Mouse (Mus musculus) heart, embryonic 16.5 days (tissue): ENCODE measurements around the gene Zfp872. TPM values are rescaled to one million over a fixed set of nuclear protein-coding genes. Genes with fewer than 3 reads are reported as not detected.

Experiments used
- ATAC-seq: fragments of 200-750 bp; cut with Nextera tagmentation; replicated peaks from 2 replicates; pipeline ENCODE4 v1.8.0; 2017; ENCODE audit warnings: moderate number of reproducible peaks; ENCODE audit not compliant: insufficient read depth, low FRiP score; ENCODE audit errors: extremely low read depth
- H3K27ac ChIP-seq: fragments of 300-500 bp; sonication (generic); 2 replicates; pipeline ENCODE4 v1.5.1; 2014; ENCODE audit warnings: mild to moderate bottlenecking, low read length, control low read depth, moderate library complexity
- H3K27me3 ChIP-seq: fragments of 300-500 bp; sonication (generic); 2 replicates; pipeline ENCODE4 v1.6.1; 2014; ENCODE audit warnings: low read length, mixed read lengths; ENCODE audit not compliant: control insufficient read depth, insufficient read depth
- H3K36me3 ChIP-seq: fragments of 300-500 bp; sonication (generic); 2 replicates; pipeline ENCODE4 v1.6.1; 2014; ENCODE audit not compliant: control insufficient read depth, insufficient read depth
- H3K4me1 ChIP-seq: fragments of 300-500 bp; sonication (generic); 2 replicates; pipeline ENCODE4 v1.6.1; 2014; ENCODE audit warnings: low read length, mixed read lengths; ENCODE audit not compliant: control insufficient read depth, insufficient read depth
- H3K4me2 ChIP-seq: fragments of 300-500 bp; sonication (generic); 2 replicates; pipeline ENCODE4 v1.6.1; 2014; ENCODE audit warnings: low read depth, mild to moderate bottlenecking, control low read depth, low read length
- H3K4me3 ChIP-seq: fragments of 300-500 bp; sonication (generic); 2 replicates; pipeline ENCODE4 v1.5.1; 2014; ENCODE audit warnings: mild to moderate bottlenecking, control low read depth, low read length
- H3K9ac ChIP-seq: fragments of 300-500 bp; sonication (generic); 2 replicates; pipeline ENCODE4 v1.6.1; 2014; ENCODE audit warnings: low read length, control low read depth
- H3K9me3 ChIP-seq: fragments of 300-500 bp; sonication (generic); replicated peaks from 2 replicates; pipeline ENCODE4 v1.6.1; 2016; ENCODE audit warnings: low read length; ENCODE audit not compliant: control insufficient read depth
- WGBS: fragments of 180-500 bp; shearing (Covaris S2); extraction: QIAGEN DNeasy Blood & Tissue Kit; methylation state at CpG from one replicate; pipeline ENCODE4 v1.1.7; 2014; 5-methylcytosine and 5-hydroxymethylcytosine counted together
- polyA plus RNA-seq: library from polyadenylated mRNA; unstranded; fragments of >200 nt; fragmentation: Nextera tagmentation; extraction: Ambion mirVana; gene quantifications from 2 replicates; pipeline ENCODE4 v1.2.1, GENCODE M21; 2015

Gene Zfp872
- polyA plus RNA-seq, 1 experiment from 2014 or later = 0.26 TPM

- Histone ChIP-seq H3K27ac (no peak overlapping the region), H3K27me3 (no peaks in the 10 kb centered on the region), H3K36me3 (no peaks in the 10 kb centered on the region), H3K4me1 (peaks cover 17% of the 10 kb centered on the region), H3K4me2 (no peak overlapping the region), H3K4me3 (no peak overlapping the region), H3K9me3 (peaks cover 5% of the 10 kb centered on the region; the same call in 1 of the 2 replicates), H3K9ac (no peak overlapping the region)
- WGBS = 93% methylated on average over 3 of the region's 3 CpGs
- no peak for ATAC-seq
Observed at GRCm38 (mm10) chr9:22153810-22154209, 34.1 kb upstream of the Zfp872 start.

DNA sequence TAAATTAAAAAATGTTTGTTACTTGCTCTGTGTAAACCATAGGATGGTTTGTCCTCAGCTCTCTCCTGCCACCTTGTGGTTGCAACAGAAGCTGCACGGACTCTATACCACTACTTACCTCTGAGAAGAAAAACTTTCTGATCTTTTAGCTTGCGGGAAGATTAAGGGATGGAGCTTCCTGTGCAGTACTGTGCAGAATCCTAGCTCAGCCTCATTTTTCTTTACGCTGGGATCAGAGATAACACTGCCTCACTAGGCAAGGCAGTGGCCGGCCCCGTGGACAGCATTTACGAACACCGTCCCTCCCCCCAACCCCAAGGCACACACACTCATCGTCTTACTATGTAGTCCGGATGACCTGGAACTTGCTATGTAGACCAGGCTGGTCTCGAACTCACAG, 32.3 kb upstream of the Zfp872 start:
- ATAC-seq = peak; percentile 7; the same call in 1 of the 2 replicates
- H3K4me3 ChIP-seq = peak overlapping the region; percentile 29
- H3K9ac ChIP-seq = peak overlapping the region; percentile 67
- H3K27ac ChIP-seq = 0 out of 2 replicates have a peak overlapping the region, but pooled peaks have one; percentile 47
- 14% methylated on average over 10 of the region's 10 CpGs for WGBS
- H3K4me2 ChIP-seq = peak overlapping the region; percentile 65
- H3K9me3 ChIP-seq = peaks cover 5% of the 10 kb centered on the region; the same call in 1 of the 2 replicates
- no peaks in the 10 kb centered on the region for H3K27me3 ChIP-seq
- peaks cover 17% of the 10 kb centered on the region for H3K4me1 ChIP-seq
- no peaks in the 10 kb centered on the region for H3K36me3 ChIP-seq

GRCm38 (mm10) chr9:22156497-22157245, 31.2 kb upstream of the Zfp872 start, which contains the start of gene Pigyl:
Gene Pigyl, plus strand, starts transcription at chr9:22156846.
- peak within 1 kb of the TSS; percentile 85 for H3K9ac ChIP-seq
- H3K9me3 ChIP-seq = peaks cover 5% of the 10 kb centered on the region; the same call in 1 of the 2 replicates
- H3K4me1 ChIP-seq = peaks cover 17% of the 10 kb centered on the region
- ATAC-seq = peak; percentile 99
- peak within 1 kb of the TSS; percentile 71 for H3K4me3 ChIP-seq
- H3K4me2 ChIP-seq = peak within 1 kb of the TSS; percentile 65
- no peaks in the 10 kb centered on the region for H3K27me3 ChIP-seq
- under 1% methylated on average over 64 of the region's 65 CpGs for WGBS
- no peaks in the 10 kb centered on the region for H3K36me3 ChIP-seq
- H3K27ac ChIP-seq = peak within 1 kb of the TSS; percentile 81

DNA sequence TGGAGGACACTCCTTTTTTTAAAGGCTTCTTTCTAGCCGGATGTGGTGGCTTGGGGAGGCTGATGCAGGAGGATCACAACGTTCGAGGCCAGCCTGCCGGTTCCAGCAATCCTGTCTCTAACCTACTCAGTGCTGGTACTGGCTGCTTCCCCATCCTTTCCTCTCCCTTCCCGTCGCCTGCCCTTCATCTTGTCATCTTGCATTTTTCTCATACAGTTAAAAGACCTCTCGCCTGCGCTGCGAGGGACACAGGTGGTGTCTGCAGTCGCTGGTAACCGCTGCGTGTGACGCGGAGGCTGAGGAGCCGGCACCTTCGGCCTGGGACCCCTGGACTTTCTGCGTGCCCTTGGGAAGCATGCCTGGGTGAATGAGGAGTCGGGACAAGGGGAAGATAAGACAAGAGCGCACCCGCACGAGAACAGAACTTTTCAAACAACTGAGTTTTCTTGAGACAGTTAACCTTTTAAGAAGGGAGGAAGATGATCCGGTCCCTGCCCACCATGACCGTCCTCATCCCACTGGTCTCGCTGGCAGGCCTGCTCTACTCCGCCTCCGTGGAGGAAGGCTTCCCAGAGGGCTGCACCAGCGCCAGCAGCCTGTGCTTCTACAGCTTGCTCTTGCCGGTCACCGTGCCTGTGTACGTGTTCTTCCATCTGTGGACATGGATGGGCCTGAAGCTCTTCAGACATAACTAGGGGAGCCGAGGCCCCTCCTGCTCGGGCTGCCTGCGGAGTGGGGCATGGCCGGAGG, 30.2 kb upstream of the Zfp872 start:
- 56% methylated on average over 34 of the region's 34 CpGs for WGBS
- no peak overlapping the region for H3K27ac ChIP-seq

DNA sequence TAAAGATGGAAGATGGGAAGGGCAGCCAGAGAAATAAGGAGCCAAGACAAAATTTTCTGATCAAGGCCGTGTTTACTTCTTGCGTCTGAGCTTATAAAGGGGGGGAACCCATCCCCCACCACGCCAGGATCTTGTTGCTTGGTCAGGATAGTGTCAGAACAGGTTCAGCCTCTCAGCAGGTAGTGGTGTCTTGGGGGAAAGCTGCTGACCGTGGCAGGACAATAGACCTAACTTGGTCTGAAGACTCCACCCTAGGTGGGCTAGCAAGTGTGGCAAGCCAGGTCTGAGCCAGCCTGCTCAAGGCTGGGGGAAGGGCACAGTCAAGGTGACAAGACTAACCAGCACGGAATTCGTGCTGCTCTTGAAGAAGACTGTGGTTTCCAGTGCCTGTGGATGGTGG, 26.6 kb upstream of the Zfp872 start:
- no peak for ATAC-seq
- Histone ChIP-seq H3K27me3 (no peaks in the 10 kb centered on the region), H3K9me3 (no peaks in the 10 kb centered on the region), H3K9ac (no peak overlapping the region), H3K36me3 (no peaks in the 10 kb centered on the region), H3K4me1 (peaks cover 12% of the 10 kb centered on the region), H3K27ac (no peak overlapping the region), H3K4me2 (no peak overlapping the region), H3K4me3 (no peak overlapping the region)
- 35% methylated on average over 6 of the region's 6 CpGs for WGBS

More for the DNA sequence above, 30.2 kb upstream of the Zfp872 start:
- ATAC-seq = no peak
- H3K9ac ChIP-seq = peak overlapping the region; percentile 85
- H3K4me1 ChIP-seq = peaks cover 17% of the 10 kb centered on the region
- H3K27me3 ChIP-seq = no peaks in the 10 kb centered on the region
- H3K9me3 ChIP-seq = peaks cover 4% of the 10 kb centered on the region; the same call in 1 of the 2 replicates
- no peaks in the 10 kb centered on the region for H3K36me3 ChIP-seq
- peak overlapping the region; percentile 63 for H3K4me2 ChIP-seq
- peak overlapping the region; percentile 71 for H3K4me3 ChIP-seq

DNA sequence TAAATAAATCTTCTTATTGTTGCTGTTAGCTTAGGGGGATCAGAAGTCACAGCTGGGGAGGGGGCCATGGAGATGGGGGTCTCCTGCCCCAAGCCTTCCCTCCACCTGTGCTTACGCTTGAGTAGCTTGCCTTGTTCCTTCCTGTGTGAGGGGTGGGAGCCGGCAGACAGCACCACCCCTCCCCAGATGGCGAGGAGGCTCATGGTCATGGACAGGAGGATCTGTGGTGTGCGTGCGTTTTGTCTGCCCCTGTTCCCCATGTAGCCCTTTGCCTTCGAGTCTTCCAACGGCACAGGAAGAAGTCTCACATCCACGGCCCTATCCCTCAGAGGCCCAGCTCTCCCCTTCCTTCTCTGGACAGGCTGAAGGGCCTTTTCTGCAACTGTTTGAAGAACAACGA, 25.6 kb upstream of the Zfp872 start:
- WGBS = 78% methylated on average over 9 of the region's 9 CpGs
- Histone ChIP-seq H3K27ac (no peak overlapping the region), H3K9me3 (no peaks in the 10 kb centered on the region; the same call in 1 of the 2 replicates), H3K27me3 (no peaks in the 10 kb centered on the region), H3K4me2 (no peak overlapping the region), H3K9ac (no peak overlapping the region), H3K36me3 (no peaks in the 10 kb centered on the region), H3K4me1 (peaks cover 9% of the 10 kb centered on the region), H3K4me3 (no peak overlapping the region)
- ATAC-seq = no peak

DNA sequence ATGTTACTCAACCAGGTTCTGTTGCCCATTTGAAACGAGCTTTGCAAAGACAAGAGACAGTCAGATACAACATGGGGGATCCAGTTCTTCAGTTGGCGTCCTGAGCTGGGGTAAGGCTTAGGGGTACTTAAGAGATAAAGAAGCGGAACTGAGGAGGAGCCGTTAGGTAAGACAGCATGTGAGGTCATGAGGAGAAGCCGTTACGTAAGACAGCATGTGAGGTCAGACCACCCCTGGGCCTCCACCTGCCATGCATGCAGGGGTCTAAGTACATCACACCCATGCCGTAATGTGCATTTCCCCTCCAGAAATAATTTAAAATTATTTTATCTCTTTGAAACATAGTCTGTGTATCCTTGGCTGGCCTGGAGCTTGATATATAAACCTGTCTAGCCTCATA, 25.0 kb upstream of the Zfp872 start:
- no peak for ATAC-seq
- H3K9ac ChIP-seq = no peak overlapping the region
- WGBS = 84% methylated on average over 7 of the region's 7 CpGs

DNA sequence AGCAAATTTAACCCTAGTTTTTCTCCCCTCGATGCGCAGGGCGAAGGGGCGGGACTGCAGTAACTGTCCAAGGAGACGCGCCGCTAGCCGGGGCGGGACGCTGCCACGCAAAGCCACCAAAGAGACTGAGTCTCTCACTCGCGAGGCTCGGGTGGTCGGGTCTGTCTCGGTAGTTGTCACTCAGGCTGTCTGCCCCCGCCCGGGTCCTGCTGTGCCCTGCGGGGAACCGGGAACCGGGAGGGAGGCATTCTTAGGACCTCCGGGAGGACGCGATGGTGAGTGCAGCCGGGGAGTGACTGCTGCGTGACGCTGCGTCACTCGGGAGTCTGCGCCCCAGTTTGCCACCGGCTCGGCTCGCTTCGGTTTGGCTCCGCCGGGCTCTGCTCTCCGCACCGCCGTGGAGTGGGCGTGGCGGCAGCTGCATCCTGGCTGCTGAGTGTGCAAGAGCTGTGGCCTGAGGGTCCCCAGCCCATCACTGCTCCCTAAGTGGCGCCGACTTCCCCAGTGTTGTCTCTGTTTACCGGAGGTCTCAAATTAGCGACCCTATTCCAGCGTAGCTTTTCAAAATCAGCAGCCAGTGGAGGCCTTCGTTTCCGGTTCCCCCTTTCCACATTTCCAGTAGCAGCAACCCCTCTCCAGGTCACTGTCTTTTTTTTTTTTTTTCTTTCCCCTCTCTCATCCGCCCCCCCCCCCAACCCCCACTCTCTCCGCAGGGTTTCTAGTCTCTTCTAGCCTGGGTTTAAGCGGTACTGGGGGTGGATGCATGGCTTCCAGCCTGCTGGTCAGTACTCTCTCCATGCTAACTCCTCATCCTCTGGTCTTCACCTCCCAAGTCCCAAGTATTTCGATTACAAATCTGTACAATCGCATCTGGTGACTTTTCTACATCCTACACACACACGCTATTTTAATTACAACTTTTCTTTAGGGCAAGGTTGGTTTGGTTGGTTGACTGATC, 22.9 kb upstream of the Zfp872 start:
- Histone ChIP-seq H3K4me2 (peak overlapping the region; percentile 95), H3K27me3 (no peaks in the 10 kb centered on the region), H3K4me1 (0 out of 2 replicates have a peak, but pooled peaks cover 2% of the 10 kb centered on the region), H3K27ac (no peak overlapping the region), H3K36me3 (no peaks in the 10 kb centered on the region), H3K9me3 (no peaks in the 10 kb centered on the region; the same call in 1 of the 2 replicates), H3K4me3 (peak overlapping the region; percentile 69), H3K9ac (peak overlapping the region; percentile 77)
- WGBS = 2% methylated on average over 53 of the region's 54 CpGs
- ATAC-seq = peak; percentile 65; the same call in 1 of the 2 replicates

More for the DNA sequence above, 25.0 kb upstream of the Zfp872 start:
- Histone ChIP-seq H3K4me2 (no peak overlapping the region), H3K9me3 (no peaks in the 10 kb centered on the region; the same call in 1 of the 2 replicates), H3K27me3 (no peaks in the 10 kb centered on the region), H3K36me3 (no peaks in the 10 kb centered on the region), H3K27ac (no peak overlapping the region), H3K4me3 (no peak overlapping the region), H3K4me1 (peaks cover 3% of the 10 kb centered on the region; the same call in 1 of the 2 replicates)
